Mouse (Mus musculus) thymus, postnatal 0 days (tissue): ENCODE measurements around the gene Nxph4. TPM values are rescaled to one million over a fixed set of nuclear protein-coding genes. Genes with fewer than 3 reads are reported as not detected.

Experiments used
- DNase-seq: peaks from one replicate; pipeline ENCODE4 v3.0.0-alpha.2; 2015; ENCODE audit warnings: low spot score
- polyA plus RNA-seq: library from polyadenylated mRNA; unstranded; fragments of >200 nt; fragmentation: Nextera tagmentation; extraction: Ambion mirVana; gene quantifications from 2 replicates; pipeline ENCODE4 v1.2.1, GENCODE M21; 2015

Gene Nxph4
- polyA plus RNA-seq, 1 experiment from 2014 or later = 0.23 TPM

DNA sequence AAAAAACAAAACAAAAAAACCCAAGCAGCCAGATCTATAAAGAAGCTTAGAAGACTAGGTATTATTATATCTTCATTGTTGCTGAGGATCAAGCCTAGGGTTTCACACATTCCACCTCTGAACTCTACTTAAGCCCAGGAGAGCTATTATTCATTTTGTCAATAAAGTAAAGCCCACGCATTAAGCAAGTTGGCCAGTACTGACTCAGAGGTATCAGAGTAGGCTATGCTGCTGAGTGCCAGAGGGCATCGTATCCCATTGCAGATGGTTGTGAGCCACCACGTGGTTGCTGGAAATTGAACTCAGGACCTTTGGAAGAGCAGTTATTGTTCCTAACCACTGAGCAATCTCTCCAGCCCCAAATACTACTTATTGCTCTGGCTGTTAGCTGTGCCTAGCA, 9.6 kb upstream of the Nxph4 start:
- no peak for DNase-seq

DNA sequence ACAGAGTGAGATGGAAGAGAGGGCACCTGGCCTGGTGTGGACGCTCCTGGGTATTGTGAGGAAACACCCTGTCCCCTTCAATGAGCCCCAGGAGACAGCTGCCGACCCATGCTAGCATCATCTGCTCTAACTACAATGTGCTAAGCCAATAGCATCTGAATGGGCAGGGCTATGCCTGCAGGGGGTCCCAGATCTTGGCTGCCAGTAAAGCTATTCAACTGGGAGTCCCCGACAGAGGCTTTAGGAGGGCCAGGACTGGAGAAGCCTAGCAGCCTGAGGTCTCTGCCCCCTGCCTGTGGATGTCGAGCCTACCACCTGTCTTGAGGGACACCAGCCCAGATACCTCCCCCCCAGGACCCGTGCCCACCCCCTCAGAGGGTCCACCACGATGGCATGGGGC, 8.4 kb upstream of the Nxph4 start:
- DNase-seq = no peak

DNA sequence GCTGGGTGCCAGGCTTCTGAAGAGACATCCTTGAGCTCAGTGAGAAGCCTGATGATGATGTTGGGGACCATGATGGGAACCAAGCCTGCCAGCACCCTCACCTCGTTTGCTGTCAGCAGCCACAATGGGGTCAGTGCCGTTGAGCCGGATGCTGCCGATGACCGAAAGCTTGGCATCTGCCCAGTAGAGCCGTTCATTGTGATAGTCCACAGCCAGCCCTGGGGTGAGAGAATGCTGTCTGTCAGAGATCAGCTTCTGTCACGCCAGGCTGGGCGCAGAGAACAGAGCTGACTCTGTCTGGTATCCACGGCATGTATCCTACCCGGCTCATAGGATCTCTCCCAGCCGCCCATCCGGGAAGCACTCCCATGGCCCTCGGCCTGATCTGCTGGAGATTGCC, 7.7 kb upstream of the Nxph4 start:
- DNase-seq = no peak

DNA sequence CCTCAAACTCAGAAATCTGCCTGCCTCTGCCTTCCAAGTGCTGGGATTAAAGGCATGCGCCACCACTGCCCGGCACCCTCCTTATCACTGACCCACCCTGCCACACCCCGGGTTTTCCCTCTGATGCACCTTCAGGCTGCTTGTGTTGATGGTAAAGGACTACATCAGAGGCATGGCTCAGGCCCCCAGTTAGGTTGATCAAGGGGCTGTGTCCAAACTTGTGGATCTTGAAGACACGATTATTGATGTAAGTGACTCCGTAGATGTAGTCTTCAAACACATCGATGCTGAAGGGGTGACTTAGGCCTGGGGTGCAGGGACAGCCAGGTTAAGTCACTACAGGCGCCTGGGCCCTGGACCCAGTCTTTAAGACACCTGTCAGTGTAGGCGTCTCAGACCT, 7.2 kb upstream of the Nxph4 start:
- DNase-seq = no peak

DNA sequence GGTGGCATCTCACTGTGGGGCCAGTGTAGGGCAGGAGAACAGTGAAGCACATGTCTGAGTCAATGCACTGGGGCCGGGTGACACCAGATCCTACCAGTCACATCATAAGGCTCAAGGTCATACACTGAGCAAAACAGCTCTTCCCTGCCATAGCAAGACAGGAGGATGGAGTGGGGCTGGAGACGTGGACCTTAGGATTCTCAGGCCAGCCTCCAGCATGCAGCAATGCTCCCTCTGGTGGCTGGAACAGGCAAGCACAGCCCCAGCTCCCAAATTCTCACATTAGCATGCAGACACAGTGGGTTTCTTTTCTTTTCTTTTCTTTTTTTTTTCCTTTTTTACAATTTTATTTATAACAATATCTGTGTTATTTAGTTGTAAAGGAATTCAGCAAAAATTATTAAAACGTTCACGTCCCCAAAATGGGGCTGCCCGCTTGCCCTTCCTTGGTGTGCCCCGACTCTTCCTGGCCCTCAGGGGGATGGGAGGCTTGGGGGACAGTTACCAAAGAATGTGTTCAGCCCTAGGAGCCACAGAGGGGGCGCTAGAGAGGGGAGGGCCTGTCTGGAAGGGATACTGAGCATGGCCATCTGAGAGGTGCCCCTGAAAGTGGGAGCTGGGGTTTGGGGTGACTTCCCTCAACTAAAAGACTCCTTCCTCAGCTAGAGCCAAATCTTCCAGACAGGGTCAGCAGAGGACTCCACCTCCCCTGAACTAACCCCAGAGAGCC, 3.7 kb upstream of the Nxph4 start:
- peak; percentile 59 for DNase-seq

DNA sequence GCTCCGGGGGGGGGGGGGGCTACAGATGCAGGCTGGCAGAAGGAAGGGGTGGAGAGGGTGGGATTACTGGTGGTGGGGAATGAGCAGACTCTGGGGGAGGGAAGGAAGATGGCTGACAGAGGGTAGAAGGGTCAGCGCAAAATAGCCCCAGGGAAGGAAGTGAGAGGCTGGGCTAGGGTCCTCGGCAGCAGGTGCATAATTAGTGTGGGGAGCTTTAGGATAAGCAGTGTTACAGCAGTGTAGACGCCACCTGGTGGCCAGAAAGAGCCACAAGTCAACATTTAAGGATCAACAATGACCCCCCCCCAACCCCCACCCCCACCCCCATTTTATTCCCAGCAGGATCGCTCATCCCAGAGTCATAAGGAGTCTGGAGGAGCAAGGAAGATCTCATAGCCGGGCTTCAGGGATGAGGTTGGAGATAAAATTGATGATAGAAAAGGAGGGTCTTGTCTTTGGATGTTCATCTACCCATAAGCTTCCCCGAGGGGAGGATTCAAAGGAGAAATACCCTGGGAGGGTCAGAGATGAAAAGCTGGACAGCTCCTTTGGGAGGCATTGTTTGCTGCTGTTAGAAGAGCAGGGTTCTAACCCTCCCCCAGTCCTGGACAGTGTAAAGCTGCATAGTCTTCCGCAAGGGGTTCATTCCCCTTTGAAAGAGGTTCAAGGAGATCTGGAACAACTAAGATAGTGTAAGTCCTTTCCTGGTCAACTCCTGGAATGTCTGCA, 2.4 kb upstream of the Nxph4 start:
- DNase-seq = peak; percentile 59

DNA sequence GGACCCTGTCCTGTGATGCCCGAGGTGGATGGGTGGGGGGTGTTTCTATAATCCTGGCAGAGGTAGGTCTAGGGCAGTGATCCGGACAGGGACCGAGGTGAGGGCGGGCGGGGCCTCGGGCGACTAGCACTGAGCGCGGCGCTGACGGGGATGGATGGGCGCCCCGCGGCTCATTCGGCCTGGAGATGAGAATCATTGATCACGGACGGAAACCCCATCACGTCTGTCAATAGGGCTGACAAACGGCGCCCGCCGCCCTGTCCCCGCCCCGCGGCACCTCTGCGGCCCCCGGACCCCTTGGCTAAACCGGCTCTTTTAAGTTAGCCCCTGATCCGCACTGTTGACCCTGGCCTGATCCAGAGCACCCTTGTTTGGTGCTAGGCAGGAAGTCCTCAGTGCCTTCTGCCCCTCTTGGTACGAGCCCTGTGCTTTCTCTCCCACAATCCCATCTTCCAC, 598 bp upstream of the Nxph4 start:
- DNase-seq = no peak

DNA sequence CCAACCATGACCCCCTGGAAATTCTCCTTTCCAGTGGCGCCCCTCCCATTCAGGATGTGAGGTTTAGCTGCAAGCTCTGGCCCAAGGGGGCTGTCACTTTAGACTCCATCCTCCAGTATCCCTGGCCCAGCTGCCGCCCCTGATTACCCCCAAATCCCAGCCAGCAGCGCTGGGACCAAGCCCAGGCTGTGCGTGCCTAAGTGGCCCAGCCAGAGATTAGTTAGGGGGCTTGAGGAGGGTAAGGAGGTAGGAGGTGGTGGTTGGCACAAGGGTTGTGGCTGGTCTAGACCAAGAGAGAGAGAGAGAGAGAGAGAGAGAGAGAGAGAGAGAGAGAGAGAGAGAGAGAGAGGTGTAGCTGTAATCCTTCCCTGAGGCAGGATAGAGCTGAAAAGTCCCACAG, 2.8 kb downstream of the Nxph4 start:
- no peak for DNase-seq

DNA sequence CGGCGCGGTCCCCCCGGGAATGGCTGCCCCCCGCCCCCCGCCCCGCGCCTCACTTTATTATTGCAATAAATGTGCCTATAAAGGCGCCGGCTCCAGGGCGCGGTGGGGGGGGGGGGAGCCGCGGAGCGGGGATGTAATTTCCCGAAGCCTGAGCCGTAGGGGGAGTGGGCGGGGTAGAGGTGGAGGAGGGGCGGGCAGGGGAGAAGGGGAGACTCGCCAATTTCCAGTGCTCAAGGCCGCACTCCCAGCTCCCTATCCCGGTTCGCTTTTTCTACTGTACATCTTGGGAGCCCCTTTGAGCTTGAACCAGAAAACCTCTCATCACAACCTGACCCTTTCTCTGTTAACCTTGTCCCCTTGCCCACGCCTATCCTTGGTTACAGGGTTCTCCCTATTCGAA, 3.4 kb downstream of the Nxph4 start:
- DNase-seq = no peak

DNA sequence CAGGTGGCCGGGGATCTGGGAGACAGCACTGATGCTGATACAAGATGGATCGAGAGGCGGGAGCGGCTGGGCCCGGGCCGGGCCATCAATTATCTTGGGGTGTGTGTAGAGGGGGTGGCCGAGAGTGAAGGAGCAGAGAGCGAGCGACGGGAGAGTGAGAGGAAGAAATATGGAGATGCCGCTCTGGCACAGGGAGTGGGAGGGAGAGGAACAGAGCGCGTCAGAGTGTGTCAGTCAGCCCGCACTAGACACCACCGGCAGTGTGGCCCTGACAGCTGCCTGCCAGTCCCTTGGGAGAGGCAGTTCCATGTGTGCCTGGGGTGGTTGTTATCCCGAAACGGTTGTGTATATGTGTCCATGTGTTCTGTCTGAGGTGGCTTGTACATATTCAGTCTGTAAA, 6.9 kb downstream of the Nxph4 start:
- DNase-seq = no peak

DNA sequence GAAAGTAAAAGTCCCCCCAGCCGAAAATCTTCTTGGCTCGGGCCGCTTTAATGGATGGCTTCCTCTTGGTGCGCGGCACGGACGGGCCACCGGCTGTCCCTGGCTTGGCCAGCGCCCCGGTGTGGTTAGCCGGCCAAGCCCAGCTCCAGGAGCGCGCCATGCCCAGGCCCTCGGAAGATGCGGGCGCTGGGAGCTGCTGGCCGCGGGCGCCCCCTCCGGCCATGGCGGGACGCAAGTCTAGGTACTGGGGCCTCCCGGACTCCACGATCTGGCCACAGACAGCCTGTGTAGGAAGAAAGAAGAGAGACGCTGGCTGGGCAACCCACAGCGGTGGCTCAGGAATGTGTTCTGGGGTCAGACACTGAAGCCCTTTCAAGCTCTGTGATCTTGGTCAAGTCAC, 7.7 kb downstream of the Nxph4 start:
- DNase-seq = no peak

DNA sequence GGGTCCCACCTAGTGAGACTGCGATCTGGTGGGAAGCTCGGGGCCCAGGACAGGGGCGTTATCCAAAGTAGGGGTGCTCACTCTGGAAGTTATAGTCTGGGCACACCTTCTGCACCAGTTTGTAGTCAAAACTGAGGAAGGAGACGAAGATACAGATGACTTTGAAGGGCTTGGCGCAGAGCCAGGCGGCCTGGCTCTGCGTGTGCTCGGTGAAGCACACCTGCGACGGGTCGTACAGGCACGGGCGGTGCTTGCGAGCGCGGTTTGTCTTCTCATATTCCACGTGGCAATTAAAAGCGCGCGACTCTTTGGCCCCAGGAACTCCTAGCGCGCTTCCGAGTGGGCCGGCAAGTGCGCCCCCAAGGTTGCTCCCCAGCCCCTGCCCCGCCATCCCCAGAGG, 8.3 kb downstream of the Nxph4 start:
- DNase-seq = peak; percentile 71

DNA sequence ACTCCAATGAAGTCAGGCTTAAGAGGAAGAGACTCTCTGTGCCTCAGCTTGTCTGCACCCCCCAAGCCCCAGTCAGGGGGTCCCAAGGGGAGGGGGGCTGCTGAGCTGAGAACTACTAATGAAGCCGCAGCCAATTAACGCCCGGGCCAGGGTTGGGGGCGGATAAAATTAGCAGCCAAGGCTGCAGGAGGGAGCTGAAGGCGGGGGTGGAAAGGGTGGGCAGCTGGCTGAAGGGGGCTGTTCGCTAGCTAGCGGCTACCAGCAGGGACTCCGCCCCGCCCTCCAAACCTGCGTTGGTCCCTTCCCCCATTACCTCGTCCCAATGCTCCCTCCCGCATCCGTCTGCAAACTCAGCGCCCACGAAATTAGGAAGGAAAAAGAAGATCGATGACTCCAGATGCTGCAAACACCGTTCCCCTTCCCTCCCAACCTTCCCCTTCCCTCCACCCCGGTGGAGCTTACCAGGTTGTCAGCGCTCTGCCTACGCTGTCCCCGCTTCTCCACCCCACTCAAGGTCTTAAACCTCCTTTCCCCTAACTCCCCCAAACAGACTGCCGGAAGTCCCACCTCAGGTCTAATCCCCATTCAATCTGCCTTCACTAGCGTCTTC, 9.6 kb downstream of the Nxph4 start:
- no peak for DNase-seq

DNA sequence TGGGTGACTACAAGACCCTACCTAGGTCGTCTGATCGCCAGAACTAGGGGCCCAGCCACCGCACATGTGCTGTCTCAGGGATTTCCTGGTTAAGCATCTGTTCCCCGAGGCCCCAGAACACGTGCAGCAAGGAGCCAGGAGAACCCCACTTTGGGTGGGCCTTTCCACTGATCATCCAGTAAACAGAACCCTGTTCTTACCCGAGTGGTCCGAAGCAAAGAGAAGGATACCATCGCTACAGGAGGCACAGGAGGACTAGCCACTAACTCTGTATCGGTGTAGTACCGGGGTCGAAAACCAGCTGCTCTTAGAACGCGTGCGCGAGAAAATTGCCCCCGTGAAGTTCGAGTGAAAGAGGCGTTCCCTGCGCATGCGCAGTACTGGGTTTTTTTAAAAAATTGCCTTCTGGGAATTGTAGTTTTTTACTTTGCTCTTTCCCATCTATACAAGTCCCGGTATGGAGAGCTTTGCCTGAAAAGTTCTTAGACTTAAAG, 12.2 kb downstream of the Nxph4 start, which contains the start of gene Shmt2:
Shmt2 (minus strand) TSS at position 357 of the 494 bp plus-strand sequence.
- peak; percentile 95 for DNase-seq

DNA sequence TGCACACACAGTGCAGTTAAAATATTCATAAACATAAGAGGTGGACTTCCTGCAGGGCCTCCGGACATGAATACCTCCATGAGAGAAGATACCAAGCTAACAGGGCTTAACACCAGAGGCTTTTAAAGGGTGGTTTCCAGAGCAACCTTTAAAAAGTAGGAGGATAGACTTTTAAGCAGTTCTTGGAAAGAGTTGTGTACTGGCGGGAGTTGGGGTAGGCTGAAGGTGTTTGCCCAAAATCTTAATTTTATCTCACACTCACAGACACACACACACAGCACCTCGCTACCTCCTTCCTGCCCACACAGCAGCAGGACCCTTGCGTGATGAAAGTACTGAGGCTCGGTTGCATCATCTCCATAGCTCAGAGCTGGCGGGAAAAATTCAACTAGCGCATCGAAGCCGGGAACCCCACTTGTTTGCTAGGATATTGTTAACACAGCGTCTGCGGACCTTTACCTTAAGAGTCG, 12.7 kb downstream of the Nxph4 start:
- DNase-seq = no peak

DNA sequence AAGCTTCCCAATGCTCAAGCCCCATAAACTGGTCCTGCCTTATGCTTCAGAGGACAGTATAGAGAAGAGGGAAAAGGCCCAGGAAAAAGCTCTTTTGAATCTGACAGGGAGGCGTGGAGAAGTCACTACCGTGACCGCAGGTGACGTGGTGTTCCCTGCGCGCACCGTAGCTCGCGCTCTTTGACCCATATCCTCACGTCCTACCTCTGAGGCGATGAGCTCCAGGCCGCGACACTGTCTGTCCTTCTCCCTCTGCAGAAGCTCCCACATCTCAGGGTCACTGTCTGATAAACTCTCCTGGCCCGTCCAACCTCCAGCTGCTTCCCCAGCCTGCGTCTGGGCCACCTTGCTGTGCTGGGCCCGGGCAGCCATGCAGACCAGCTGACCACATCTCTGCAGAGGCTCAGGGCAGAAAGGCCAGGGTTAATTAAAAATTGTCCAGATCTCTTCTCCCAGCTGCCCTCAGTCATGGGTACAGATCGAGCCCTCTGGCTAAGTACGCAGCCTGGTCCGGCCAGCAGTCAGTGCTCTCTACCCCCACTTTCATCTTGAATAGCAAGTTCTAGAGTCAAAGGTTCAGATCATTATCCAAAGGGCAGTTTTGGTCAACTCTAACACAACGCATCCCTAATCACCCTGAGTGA, 13.5 kb downstream of the Nxph4 start:
- no peak for DNase-seq

DNA sequence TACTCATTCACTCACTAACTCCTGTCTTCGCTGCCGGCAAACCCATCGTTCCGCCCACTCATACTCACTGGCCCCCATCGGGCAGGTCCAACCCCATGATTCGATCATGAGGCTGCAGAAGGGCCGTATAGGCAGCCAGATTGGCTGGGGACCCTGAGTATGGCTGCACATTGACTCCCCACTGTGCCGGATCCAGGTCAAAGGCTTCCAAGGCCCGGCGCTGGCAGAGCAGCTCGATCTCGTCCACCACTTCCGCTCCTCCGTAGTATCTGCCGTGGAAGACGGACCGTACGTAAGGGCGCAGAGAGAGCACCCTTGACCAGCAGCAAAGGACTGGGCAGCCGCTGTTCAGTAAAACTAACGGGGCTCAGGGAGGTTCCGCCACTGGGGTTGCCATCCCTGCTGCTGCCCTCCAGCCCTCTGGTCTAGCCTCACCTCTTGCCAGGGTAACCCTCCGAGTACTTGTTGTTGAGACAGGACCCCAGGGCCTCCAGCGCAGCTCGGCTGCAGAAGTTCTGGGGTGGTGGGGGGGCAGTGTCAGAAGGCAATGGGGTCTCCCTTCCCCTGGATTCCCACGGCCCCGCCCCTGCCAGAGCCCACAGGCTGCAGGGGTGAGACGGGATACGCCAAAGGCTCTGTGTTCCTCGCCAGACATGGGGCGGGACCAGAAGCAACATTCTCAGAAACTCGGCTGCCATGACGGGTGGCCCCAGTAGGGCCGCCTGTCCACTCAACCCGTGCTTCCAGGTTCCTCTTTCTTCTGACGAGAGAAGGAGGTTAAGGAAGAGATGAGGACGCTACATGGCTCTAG, 14.3 kb downstream of the Nxph4 start:
- no peak for DNase-seq

DNA sequence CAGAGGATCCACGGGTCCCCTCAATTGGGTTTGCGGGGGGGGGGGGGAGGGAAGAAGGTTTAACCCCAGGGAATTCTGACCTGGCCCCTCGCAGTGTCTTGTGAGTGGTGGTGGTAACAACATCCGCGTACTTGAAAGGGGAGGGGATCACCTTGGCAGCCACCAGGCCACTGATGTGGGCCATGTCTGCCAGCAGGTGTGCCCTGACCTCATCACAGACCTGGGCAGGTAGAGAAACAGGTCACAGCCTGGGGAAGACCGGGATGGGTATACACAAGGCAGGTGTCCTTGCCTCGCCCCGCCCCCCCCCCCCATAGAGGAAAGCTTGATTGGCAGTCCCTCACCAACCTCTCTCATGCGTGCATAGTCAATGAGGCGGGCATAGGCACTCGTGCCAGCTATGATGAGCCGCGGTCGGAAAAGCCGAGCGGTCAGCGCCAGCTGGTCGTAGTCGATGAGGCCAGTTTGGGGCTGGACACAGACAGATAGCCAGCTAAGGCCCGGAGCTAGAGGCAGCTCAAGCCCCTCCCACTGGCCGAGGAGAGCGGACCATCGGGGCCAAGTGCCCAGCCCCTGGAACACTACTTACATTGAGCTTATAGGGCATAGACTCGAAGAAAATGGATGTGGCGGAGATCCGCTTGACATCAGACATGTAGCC, 15.2 kb downstream of the Nxph4 start:
- no peak for DNase-seq

DNA sequence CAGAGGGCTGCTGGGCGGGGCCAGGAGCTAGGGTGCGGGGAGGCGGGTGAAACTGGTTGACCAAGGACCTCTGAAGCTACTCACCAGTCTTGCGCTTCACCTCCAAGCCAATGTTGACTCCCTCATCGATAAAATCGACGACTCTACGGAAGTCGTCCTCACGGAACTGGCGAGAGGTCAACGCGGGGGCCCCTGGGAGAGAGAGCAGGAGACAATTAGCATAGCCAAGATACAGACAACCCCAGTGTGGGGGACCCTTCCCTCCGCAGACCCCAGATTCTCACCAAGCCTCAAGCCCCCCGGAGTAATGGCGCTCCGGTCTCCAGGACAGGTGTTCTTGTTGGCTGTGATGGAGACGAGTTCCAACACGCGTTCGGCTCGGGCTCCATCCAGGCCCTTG, 16.4 kb downstream of the Nxph4 start:
- DNase-seq = no peak

DNA sequence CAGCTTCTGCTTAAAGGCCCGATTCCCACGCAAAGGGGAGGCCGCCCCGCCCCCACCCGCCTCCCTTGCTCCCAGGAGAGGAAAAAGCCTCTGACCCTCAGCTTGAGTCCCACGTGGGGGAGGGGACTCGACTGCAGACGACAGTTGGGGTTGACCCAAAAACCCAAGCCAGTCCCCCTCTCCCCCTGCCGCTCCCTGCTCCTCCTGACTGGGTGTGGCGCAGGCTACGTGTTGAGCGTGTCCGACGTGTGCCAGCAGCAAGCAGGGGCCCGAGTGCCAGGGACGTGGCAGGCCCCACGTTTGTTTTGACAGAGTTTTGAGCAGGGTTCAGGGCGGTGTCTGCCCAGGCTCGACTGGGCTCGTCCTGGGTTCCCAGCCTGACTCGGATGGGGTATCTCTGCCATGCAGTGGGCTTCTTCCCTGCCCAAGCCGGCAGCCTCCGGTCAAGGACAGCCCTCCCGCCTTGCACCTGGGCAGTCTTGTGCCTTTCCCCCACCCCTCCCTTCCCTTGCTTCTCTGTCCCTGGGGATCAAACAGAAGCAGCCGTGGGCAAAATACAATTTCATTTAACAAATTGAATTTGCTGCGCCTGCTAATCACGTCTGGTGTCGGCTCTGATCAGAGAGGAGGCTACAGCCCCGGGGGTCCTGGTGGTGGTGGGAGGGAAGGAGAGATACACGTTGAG, 17.6 kb downstream of the Nxph4 start:
- no peak for DNase-seq
